Mouse (Mus musculus): Measurements from ENCODE around the gene Dyrk1a.

- no peak for TF ChIP-seq POLR2A (IDR thresholded peaks at IDR 0.05; ENCODE audit: borderline replicate concordance, insufficient read depth, low read length)
- no peak for TF ChIP-seq CTCF (IDR thresholded peaks at IDR 0.05; ENCODE audit: borderline replicate concordance, insufficient read depth, low read depth, low read length)
These were observed 42.3 kb upstream of the Dyrk1a start for GRCm38 (mm10) chr16:94527546-94527945.

Measured in cerebellum, adult 2 months (tissue).